Mouse (Mus musculus) neural tube, embryonic 11.5 days (tissue): Measurements from ENCODE around the gene Gapdh. TPM values are rescaled to one million over a fixed set of nuclear protein-coding genes. Genes with fewer than 3 reads are reported as not detected.

Source experiments
- ATAC-seq: fragments of 200-750 bp; cut with Nextera tagmentation; 2 replicates; pipeline ENCODE4 v1.8.0; 2017; ENCODE audit warnings: moderate number of reproducible peaks, mild to moderate bottlenecking, moderate TSS enrichment, moderate library complexity; ENCODE audit not compliant: insufficient read depth, low FRiP score, low TSS enrichment
- DNase-seq: peaks from one replicate; pipeline ENCODE4 v3.0.0-alpha.2; 2015; ENCODE audit warnings: low spot score
- H3K27ac ChIP-seq: fragments of 300-500 bp; sonication (generic); 2 replicates; pipeline ENCODE4 v1.5.1; 2014; ENCODE audit warnings: low read depth, mild to moderate bottlenecking, low read length
- H3K27me3 ChIP-seq: fragments of 300-500 bp; sonication (generic); 2 replicates; pipeline ENCODE4 v1.6.1; 2014; ENCODE audit warnings: mild to moderate bottlenecking, low read length, mixed read lengths; ENCODE audit not compliant: control insufficient read depth, insufficient read depth
- H3K36me3 ChIP-seq: fragments of 300-500 bp; sonication (generic); 2 replicates; pipeline ENCODE4 v1.6.1; 2014; ENCODE audit warnings: mild to moderate bottlenecking, low read length, moderate library complexity, mixed read lengths; ENCODE audit not compliant: control insufficient read depth, insufficient read depth
- H3K4me1 ChIP-seq: fragments of 300-500 bp; sonication (generic); 2 replicates; pipeline ENCODE4 v1.6.1; 2014; ENCODE audit warnings: low read length, mixed read lengths; ENCODE audit not compliant: control insufficient read depth, insufficient read depth
- H3K4me2 ChIP-seq: fragments of 300-500 bp; sonication (generic); 2 replicates; pipeline ENCODE4 v1.6.1; 2014; ENCODE audit warnings: low read depth, mild to moderate bottlenecking, moderate library complexity
- H3K4me3 ChIP-seq: fragments of 300-500 bp; sonication (generic); 2 replicates; pipeline ENCODE4 v1.5.1; 2014; ENCODE audit warnings: low read depth, low read length
- H3K9ac ChIP-seq: fragments of 300-500 bp; sonication (generic); 2 replicates; pipeline ENCODE4 v1.6.1; 2014; ENCODE audit warnings: mild to moderate bottlenecking, low read length
- H3K9me3 ChIP-seq: fragments of 300-500 bp; sonication (generic); 2 replicates; pipeline ENCODE4 v1.6.1; 2016; ENCODE audit warnings: low read length; ENCODE audit not compliant: control insufficient read depth
- WGBS: fragments of 180-500 bp; shearing (Covaris S2); extraction: QIAGEN DNeasy Blood & Tissue Kit; methylation state at CpG from one replicate; pipeline ENCODE4 v1.1.7; 2014; 5-methylcytosine and 5-hydroxymethylcytosine counted together
- polyA plus RNA-seq: library from polyadenylated mRNA; unstranded; fragments of >200 nt; fragmentation: Nextera tagmentation; extraction: Ambion mirVana; gene quantifications from 2 replicates; pipeline ENCODE4 v1.2.1, GENCODE M21; 2014

Gene Gapdh
- polyA plus RNA-seq, 1 experiment from 2014 or later = 2,338 TPM

- H3K9me3 ChIP-seq = no peaks in the 10 kb centered on the region
- WGBS = 13% methylated on average over 1 of the region's 1 CpGs
- no peak for DNase-seq
- H3K4me2 ChIP-seq = no peak overlapping the region
- no peak overlapping the region for H3K9ac ChIP-seq
- ATAC-seq = no peak
- no peaks in the 10 kb centered on the region for H3K27me3 ChIP-seq
- no peak overlapping the region for H3K27ac ChIP-seq
- peaks cover 2% of the 10 kb centered on the region; the same call in 1 of the 2 replicates for H3K4me1 ChIP-seq
- no peak overlapping the region for H3K4me3 ChIP-seq
- 0 out of 2 replicates have a peak, but pooled peaks cover 2% of the 10 kb centered on the region for H3K36me3 ChIP-seq
Measured at GRCm38 (mm10) chr6:125195541-125196075, 29.3 kb upstream of the Gapdh start.

- Histone ChIP-seq H3K27ac (no peak overlapping the region), H3K4me3 (no peak overlapping the region; the same call in 1 of the 2 replicates), H3K9me3 (no peaks in the 10 kb centered on the region), H3K36me3 (peaks cover 4% of the 10 kb centered on the region; the same call in 1 of the 2 replicates), H3K4me1 (peaks cover 2% of the 10 kb centered on the region; the same call in 1 of the 2 replicates), H3K27me3 (no peaks in the 10 kb centered on the region), H3K4me2 (no peak overlapping the region; the same call in 1 of the 2 replicates), H3K9ac (no peak overlapping the region)
- no peak for DNase-seq
- 84% methylated on average over 7 of the region's 7 CpGs for WGBS
- no peak for ATAC-seq
Measured at GRCm38 (mm10) chr6:125193390-125193789, 27.1 kb upstream of the Gapdh start.

DNA sequence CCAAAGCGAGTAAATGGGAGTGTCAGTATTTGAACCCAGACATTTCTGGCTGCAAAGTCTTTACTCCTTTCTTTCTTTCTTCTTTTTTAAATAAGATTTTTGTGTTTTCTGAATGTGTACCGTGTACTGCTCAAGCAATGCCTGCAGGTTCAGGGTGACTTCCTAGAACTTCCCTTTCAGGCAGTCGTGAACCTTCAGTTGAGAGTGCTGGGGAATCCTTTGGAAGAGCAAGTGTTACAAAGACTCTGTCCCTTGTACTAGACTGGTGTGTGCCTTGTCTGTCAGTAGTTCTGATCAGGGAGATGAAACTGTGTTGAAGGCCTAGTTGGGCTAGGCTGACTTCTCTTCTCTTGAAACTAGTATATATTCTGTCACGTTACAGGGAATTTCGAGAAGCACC is 26.6 kb upstream of the Gapdh start:
- Histone ChIP-seq H3K27ac (no peak overlapping the region), H3K9ac (peak overlapping the region; percentile 76), H3K36me3 (peaks cover 4% of the 10 kb centered on the region; the same call in 1 of the 2 replicates), H3K4me2 (peak overlapping the region; percentile 85), H3K4me1 (peaks cover 2% of the 10 kb centered on the region; the same call in 1 of the 2 replicates), H3K4me3 (peak overlapping the region; percentile 60), H3K27me3 (no peaks in the 10 kb centered on the region), H3K9me3 (no peaks in the 10 kb centered on the region)
- DNase-seq = no peak
- ATAC-seq = no peak
- 51% methylated on average over 5 of the region's 5 CpGs for WGBS

- H3K4me2 ChIP-seq = peak overlapping the region; percentile 85
- H3K36me3 ChIP-seq = peaks cover 4% of the 10 kb centered on the region; the same call in 1 of the 2 replicates
- peak overlapping the region; percentile 60 for H3K4me3 ChIP-seq
- H3K9ac ChIP-seq = peak overlapping the region; percentile 76
- ATAC-seq = peak; percentile 94
- H3K9me3 ChIP-seq = no peaks in the 10 kb centered on the region
- H3K27me3 ChIP-seq = no peaks in the 10 kb centered on the region
- DNase-seq = peak; percentile 94
- H3K4me1 ChIP-seq = peaks cover 2% of the 10 kb centered on the region; the same call in 1 of the 2 replicates
- H3K27ac ChIP-seq = peak overlapping the region; percentile 94
- WGBS = under 1% methylated on average over 34 of the region's 34 CpGs
Measured at GRCm38 (mm10) chr6:125192016-125192714, 25.9 kb upstream of the Gapdh start.

GRCm38 (mm10) chr6:125191332-125192015 is 25.2 kb upstream of the Gapdh start, which contains the start of the genes Ncapd2 and Mrpl51:
Gene Ncapd2 (minus strand): TSS chr6:125191701.
Gene Mrpl51 (plus strand): TSS chr6:125191801.
- Histone ChIP-seq H3K36me3 (peaks cover 8% of the 10 kb centered on the region; the same call in 1 of the 2 replicates), H3K9ac (peak within 1 kb of the TSS; percentile 76), H3K4me1 (peaks cover 2% of the 10 kb centered on the region; the same call in 1 of the 2 replicates), H3K4me2 (peak within 1 kb of the TSS; percentile 85), H3K27me3 (no peaks in the 10 kb centered on the region), H3K4me3 (peak within 1 kb of the TSS; percentile 60), H3K27ac (peak within 1 kb of the TSS; percentile 94), H3K9me3 (no peaks in the 10 kb centered on the region)
- WGBS = under 1% methylated on average over 54 of the region's 54 CpGs
- DNase-seq (peak; percentile 100), ATAC-seq (peak; percentile 97)

GRCm38 (mm10) chr6:125190816-125191215 is 24.5 kb upstream of the Gapdh start:
- peak overlapping the region; percentile 85 for H3K4me2 ChIP-seq
- peak overlapping the region; percentile 76 for H3K9ac ChIP-seq
- no peaks in the 10 kb centered on the region for H3K27me3 ChIP-seq
- DNase-seq = no peak
- no peak for ATAC-seq
- peaks cover 12% of the 10 kb centered on the region; the same call in 1 of the 2 replicates for H3K36me3 ChIP-seq
- H3K27ac ChIP-seq = peak overlapping the region; percentile 94
- H3K9me3 ChIP-seq = no peaks in the 10 kb centered on the region
- H3K4me1 ChIP-seq = peaks cover 2% of the 10 kb centered on the region; the same call in 1 of the 2 replicates
- H3K4me3 ChIP-seq = peak overlapping the region; percentile 60

- no peak overlapping the region for H3K27ac ChIP-seq
- no peak overlapping the region for H3K4me2 ChIP-seq
- no peak for DNase-seq
- ATAC-seq = no peak
- 95% methylated on average over 10 of the region's 10 CpGs for WGBS
- H3K27me3 ChIP-seq = no peaks in the 10 kb centered on the region
- peaks cover 33% of the 10 kb centered on the region for H3K36me3 ChIP-seq
- H3K9ac ChIP-seq = no peak overlapping the region
- no peaks in the 10 kb centered on the region; the same call in 1 of the 2 replicates for H3K4me1 ChIP-seq
- H3K4me3 ChIP-seq = no peak overlapping the region
- no peaks in the 10 kb centered on the region for H3K9me3 ChIP-seq
Measured at GRCm38 (mm10) chr6:125186203-125186602, 19.9 kb upstream of the Gapdh start.

DNA sequence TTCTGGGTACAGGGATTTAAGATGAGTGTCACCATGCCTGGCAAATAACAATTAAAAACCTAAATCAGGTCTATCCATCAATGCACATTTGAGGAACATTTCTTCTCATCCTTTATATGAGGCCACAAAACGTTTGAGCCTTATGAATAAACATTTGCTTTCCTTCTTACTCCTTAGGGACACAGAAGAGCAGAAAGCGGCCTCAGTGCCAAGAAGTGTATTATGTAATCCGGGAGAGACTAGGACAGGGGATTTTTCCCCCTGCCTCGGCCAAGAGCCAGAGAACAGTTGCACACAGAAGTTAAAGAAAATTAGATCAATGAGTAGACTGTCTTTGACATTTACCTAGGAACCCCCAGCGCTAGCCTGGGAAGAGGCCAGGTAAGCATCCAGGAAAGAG is 15.9 kb upstream of the Gapdh start:
- DNase-seq (no peak), ATAC-seq (no peak)
- peaks cover 48% of the 10 kb centered on the region for H3K36me3 ChIP-seq
- no peaks in the 10 kb centered on the region for H3K9me3 ChIP-seq
- H3K4me3 ChIP-seq = no peak overlapping the region
- no peaks in the 10 kb centered on the region for H3K27me3 ChIP-seq
- no peak overlapping the region for H3K4me2 ChIP-seq
- no peaks in the 10 kb centered on the region for H3K4me1 ChIP-seq
- no peak overlapping the region for H3K9ac ChIP-seq
- WGBS = 89% methylated on average over 5 of the region's 5 CpGs
- H3K27ac ChIP-seq = no peak overlapping the region
